Mouse (Mus musculus): ENCODE data around the gene Rai1. TPM values are rescaled to one million over a fixed set of nuclear protein-coding genes. Genes with fewer than 3 reads are reported as not detected.

The Rai1 gene
- total RNA-seq, 2 experiments from 2014 or later: 16.6 to 17.3 TPM

DNA sequence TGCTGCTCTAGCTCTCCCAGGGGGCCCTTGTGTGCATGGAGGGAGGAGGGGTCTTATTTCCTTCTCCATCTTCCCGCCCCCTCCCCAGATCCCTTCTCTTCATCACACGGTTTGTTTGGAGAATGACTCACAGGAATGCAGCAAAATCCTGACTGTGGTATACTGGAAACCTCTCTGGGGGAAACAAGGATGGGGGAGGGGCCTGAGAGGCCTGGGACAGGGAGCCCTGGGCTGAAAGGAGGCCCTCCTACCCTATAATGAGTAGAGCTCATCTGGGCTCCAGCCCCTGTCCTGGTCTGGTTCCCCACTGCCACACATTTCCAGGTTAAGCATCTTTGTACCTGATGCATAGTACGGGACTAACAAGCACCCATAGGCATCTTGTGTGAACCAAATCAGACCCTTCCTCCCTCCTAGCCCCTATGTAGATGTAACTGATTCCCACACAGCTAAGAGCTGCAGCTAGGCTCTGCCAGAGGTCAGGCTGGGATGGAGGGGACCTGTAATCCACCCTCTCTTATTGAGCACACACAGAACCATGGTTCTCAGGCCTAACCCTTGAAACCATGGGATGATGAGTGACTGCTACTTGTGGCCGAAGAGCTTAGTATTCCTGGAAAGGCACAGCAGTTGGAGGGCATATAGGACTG, 23.2 kb downstream of the Rai1 start:
- no peak for DNase-seq (ENCODE audit: low spot score)

DNA sequence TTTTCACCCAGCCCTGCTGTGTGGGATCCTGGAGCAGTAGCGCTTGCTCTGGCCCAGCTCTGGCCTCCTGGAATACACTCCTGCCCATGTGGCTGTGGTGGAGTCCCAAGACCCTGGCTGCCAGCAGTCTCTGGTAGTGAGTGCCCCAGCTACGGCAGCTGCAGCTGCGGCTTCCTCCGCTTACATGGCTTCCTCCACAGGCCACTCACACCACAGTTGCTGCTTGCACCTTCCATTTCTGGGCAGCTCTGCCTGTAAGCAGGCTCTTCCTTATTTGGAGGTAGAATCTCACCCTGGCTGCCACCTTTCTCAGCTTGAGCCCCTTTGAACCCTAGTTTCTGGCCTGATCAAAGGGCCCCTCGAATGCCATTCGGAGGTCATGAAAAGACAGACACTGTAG, 25.7 kb downstream of the Rai1 start:
- peak; percentile 24 for DNase-seq (ENCODE audit: low spot score)

DNA sequence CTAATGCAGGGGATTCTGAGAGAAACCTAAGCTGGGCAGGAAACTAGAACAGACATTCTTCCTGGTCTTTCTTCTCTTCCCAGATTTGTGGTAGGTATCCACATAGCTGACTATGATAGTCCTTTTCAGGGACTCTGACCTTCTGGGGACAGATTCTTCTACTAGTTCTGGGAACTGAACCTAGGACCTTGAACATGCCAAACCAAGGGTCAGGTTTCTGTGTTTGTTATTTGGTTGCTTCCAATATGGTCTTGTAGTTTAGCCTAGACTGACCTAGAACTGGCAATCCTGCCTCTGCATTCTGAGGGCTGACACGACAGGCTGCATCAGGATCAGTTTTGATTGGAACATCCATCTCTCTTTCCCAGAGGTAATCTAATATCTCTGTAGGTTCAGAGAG, 27.2 kb downstream of the Rai1 start:
- no peak for DNase-seq (ENCODE audit: low spot score)

DNA sequence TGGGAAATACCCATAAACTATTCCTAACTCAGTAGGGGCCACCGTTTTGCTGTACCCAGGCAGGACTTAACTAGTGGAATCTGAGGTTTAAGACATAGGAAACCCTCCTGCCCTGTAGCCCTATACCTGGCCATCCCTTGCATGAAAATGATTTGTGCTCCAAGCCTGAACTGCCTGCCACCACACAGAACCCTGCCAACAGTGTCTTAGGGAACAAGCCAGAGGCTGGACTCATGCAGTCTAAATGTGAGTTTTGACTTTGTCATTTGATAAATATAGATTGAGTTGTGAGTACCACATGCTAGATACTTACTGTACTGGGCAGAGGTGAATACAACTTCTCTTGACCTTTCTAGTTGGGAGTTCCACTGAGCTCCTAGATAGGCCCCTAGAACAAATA, 31.7 kb downstream of the Rai1 start:
- DNase-seq (ENCODE audit: low spot score): peak; percentile 74

DNA sequence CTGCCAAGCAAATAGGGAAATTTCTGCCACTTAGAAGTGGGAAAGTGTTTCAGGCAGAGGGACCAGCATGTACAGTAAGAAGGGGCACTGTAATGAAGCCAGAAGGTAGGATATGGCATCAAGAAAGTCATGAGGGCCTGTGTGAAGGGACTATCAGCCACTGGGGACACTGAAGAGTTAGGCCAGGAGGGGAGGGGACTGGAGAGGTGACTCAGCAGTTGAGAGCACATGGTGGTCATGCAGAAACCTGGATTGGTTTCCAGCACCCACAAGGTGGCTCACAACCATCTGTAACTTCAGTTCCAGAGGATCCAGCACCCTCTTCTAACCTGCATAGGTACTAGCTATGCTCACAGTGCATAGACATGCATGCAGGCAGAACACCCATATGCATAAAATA, 32.4 kb downstream of the Rai1 start:
- DNase-seq (ENCODE audit: low spot score): no peak

DNA sequence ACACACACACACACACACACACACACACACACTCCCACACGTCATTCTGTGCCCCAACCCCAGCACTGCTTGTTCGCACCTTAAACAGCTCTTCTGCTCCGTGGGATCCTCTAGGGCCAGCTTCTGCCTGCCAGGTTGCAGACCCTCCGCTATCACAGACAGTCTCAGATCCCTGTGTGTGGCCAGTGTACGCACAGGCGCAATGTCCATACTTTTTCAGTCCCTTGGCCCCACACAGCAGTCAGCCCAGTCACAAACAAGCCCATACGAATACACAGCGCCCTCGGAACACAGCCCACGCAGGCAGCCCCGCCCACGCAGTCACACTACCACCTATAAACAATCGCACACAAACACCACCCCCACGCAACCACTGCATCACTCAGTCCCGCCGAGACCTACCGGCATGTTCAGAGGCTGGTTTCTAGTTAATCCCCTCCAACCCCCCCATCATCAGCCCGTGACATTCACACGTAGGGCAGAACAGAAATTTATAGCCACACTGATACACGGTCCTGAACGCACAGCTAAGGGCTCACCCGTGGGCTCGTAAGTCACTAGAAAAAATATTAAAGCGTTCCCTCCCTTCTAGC, 34.4 kb downstream of the Rai1 start:
- no peak for DNase-seq (ENCODE audit: low spot score)

DNA sequence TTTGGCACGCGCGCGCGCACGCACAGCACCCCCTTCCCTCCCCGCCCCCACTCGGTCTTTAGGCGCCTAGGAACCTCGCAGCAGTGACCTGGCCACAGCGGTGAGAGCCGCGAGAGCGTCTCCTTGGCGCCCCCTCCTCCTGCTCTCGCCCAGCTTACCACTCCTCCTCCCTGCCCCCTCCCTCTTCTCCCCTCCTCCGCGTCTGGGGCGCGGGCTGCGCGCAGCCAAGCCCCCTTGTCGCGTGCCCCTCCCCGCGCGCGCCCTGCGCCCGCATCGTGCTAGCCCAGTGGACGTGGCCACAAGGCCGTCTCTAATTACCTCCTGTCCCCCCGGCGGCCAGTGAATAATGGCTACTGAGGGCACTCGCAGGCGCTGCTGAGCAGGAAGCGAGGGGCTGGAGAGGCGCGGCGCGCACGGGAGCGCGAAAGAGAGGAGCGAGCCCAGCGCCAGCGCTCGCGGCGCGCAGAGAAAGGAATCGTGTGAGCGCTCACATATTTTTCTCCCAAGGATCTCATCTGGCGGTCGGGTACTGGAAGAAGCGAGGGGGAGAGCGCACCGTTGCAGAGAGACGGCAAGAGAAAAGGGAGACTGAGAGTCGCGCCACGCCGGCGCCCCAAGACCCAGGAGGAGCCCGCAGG, 35.0 kb downstream of the Rai1 start:
- peak; percentile 43 for DNase-seq (ENCODE audit: low spot score)

DNA sequence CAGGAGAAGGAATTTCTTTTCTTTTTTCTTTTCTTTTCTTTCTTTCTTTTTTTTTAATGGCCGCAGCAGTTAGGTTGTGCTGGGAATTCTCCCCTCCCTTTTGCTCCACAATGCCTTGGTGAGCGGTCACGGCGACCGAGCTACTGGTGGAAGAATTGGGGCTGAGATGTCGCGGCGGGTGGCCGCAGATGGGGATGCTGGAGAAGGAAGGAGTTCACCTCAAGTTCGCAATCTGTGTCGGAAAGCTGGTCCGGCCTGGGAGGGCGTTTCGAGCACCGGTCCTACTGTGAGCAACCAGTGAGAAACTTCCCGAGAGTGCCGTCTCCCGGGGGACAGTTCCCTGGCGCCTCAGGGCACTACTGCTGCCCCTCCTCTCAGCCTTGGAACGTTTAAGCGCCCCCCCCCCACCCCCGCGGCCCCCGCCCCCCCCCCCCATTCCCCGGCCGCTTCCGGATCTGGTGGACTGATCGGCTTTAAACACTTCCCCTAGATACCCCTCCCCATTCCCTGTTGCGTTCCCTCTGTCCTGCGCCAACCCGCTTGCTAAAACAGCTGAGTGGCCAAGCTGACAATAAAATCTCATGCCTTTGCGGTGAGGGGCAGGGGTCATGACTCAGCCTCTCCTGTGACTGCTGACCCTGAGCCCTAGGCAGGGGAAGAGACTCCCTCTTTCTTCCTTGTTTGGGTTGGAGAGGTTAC, 35.9 kb downstream of the Rai1 start:
- no peak for DNase-seq (ENCODE audit: low spot score)

DNA sequence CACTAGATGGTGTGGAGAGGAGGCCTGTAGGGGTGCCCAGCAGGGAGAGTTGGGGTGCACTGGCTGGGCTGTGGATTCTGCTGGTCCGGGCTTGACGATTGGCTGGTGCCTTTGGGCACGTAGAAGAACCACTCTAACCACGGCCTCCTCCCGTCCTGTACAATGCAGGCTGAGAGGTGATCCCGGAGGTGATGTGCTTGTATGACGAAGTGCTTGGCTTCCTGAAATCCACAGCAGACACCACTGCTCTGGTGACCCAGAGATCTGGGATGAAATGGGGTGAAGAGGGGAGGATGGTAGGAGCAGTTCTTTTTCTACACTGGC, 36.4 kb downstream of the Rai1 start:
- no peak for DNase-seq (ENCODE audit: low spot score)

DNA sequence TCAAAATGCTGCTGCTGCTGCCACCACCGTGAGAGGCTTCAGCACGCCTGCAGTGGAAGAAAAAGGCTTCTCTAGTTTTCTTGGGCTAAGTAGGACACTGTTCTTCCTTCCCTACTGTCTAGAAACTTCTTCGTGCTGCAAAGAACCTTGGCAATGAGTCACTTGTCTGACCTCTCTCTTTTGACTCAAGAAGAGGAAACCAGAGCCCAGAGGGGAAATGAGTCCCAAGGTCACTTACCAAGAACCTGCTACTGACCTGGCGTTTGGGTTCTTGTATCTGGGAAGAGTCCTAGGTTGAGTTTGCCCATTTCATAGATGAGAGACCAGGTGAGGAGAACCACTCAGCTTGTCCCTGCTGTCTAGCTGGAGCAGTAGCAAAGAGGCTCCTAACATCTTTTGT, 38.3 kb downstream of the Rai1 start:
- no peak for DNase-seq (ENCODE audit: low spot score)

DNA sequence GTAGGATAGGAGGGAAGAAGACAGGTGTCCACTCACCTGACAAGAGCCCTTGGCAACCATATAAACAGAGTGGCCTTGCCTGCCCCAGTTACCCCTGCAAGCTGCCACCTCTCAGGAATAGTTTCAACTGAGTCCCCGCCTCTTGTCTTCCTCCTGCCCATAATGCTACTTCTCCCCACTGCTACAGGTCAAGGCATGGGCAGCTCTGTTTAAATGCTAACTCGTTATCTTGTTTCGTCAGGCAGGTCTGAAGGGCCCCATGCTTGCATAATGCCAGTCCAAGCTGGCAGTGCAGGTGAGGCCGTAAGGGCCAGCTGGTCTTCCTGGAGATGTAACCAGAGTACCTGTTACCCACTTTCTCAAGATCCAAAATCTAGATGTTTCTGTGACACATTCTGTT, 41.4 kb downstream of the Rai1 start:
- DNase-seq (ENCODE audit: low spot score): no peak

DNA sequence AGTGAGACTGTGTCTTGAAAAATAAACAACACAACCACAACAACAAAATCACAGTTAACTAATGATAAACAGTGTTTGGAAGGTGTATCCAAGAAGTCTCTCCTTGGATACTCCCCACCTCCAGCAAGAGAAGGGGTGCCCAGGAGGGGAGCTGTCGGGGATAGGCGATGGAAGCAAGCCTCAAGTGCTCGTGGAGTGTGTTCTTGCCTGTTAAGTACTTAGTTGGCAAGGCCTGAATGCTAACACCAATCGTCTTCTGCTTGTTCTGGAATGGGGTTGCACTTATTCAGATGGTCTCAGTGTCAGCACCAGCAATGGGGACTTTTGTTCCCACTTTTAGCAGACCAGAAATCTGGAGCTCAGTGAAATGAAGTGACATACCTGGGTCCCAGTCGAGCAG, 43.8 kb downstream of the Rai1 start:
- DNase-seq (ENCODE audit: low spot score): no peak

DNA sequence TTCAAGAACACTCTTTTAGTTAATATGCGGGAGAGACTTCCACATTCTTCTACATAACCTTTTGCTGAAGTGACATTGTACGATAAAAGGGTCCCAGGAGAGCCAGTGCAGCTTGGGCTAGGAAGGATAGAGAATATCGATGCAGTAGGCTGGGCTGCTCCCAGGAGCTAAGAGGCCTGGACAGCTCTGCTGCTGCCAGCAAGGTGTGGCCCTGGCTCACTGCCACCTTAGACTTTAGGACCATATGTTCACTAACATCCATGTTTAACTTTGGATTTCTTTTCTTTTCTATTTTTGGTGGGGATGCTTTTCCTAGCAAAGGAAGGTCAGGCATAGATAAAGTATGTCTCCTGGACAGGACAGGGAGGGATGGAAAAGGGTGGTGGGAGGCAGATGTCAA, 44.3 kb downstream of the Rai1 start:
- DNase-seq (ENCODE audit: low spot score): no peak

DNA sequence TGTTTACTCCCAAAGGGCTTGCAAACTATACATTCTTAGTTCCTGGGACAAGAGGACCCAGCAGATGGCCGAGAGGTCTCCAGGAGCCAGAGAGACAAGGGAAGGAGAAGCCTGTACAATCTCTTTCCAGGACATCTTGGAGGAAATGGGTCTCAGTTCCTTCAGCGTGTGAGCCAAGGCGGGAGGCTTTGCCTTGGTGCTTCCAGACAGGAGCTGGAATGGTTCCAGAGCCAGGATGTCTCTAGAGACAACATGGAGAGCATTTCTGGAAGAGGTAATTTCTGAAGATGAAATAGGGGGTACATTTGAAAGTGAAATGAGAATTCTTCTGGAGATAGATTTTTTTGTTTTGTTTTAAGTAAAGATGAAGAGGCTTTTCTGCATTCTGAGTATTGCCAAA, 45.9 kb downstream of the Rai1 start:
- DNase-seq (ENCODE audit: low spot score): no peak

DNA sequence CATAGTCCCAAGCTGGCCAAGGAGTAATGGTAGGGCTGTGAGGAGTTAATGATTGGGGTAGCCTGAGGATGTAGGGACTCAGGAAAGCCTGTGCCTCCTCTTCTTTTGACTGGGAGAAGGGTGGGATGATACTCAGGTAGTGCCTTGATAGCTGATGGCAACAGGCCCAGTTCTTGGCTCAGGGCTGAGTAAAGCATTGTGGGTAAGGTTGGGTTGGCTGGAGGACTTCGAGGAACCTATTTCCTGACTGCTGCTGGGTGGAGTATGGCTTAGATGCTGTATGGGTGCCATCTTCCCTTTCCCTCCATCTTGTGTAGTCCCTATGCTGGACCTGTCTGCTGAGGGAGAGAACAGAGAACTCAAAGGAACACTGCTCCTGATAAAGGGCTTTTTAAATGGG, 47.5 kb downstream of the Rai1 start:
- no peak for DNase-seq (ENCODE audit: low spot score)

DNA sequence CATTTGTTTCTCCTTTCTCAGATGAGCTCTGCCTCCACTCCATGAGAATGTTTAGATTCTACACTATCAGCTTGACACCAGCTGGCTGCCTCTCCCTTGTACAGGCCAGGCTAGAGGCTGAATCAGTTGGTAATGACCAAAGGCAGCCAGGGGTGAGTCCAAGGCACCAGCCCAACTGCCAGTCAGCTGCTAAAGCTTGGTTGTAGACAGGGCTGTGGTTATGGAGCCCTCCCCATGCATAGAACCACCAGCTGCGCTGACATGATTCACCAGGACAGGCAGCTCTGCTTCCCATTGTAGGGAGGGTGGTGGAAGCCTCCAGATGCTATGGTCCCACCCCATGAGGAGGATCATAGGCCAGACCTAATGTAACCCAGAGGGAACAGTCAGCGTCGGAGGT, 49.1 kb downstream of the Rai1 start:
- no peak for DNase-seq (ENCODE audit: low spot score)

DNA sequence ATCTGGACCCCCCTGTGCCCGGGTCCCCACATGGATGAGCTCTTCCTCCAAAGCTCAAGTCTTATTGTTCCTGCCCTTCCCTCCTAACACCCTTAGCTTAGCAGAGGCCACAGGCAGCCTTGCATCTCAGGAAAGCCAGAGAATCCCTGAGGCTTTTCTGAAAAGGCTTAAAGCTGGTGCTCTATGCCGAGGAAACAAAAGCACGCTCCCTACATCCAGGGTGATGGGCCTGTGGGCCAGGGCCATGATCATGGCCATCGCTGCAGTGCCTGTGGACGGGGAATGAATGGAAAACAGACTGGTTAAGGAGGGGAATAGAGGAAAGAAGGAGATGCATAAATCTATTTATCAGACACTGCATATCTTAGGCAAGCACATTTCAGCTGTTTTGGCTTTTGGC, 50.9 kb downstream of the Rai1 start:
- DNase-seq (ENCODE audit: low spot score): no peak

DNA sequence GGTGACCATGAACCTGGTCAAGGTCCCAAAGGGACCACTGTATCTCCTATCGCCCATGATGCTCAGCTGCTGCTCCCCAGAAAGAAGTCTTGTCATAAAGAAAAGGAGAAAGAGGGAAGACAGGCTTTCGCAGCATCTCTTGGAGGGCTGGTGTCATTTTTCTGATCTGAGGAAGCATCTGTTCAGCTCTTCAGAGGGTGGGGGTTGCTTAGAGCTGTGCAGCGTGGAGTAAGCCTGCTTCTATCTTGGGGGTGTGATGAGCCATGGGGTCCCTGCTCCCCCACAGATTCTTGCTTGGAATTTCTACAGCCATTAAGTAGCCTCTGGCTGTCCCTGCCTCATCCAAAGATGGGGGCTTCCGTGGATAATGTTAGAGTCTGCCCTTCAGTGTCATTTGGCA, 53.5 kb downstream of the Rai1 start:
- DNase-seq (ENCODE audit: low spot score): no peak

DNA sequence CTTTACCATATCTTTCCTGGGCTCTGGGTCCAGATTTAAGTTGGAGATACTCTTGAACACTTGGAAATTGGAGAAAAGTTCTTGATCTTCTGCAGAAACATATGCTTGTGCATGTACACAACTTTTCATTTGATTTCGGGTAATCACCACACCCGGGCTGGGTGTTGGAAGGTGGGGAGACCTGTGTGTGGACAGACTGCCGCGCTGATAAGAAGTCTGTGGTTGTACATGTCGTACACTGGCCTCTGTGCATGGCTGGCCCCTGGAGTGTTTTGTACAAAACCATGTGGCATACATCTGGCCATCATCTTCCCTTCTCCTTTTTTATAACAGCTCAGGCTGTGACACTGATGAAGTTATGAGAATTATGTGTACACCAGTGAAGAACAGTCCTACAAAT, 55.1 kb downstream of the Rai1 start:
- no peak for DNase-seq (ENCODE audit: low spot score)

DNA sequence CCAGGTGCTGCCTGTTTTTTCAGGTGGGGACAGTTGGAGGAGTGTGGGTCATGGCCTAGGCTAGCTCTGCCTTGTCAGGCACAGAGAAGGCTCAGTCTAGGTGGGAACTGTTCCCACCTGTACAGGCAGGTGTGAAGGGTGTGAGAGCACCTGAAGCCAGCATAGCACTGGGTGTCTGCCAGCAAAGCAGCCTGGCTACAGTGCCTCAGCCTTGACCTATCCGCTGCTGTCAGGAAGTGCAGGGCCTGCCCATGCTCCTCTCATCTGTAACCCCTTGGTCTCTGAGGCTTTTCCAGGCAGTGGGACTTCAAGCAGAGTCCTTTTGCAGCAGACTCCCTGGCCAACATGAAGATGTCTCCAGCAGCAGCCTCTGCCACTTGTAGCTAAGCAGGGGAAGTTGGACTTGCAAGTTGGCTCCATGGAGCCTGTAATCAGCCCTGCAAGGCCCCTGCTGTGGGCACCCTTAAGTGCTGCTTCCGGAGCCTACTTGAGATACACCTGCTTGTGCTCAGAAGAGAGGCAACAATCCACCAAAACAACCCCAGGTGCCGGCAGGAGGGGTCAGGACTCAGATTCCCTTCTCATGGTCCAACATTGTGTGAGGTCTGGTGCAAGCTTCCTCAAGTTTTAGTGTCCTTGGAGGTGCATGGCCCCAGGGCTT, 55.8 kb downstream of the Rai1 start:
- DNase-seq (ENCODE audit: low spot score): no peak

DNA sequence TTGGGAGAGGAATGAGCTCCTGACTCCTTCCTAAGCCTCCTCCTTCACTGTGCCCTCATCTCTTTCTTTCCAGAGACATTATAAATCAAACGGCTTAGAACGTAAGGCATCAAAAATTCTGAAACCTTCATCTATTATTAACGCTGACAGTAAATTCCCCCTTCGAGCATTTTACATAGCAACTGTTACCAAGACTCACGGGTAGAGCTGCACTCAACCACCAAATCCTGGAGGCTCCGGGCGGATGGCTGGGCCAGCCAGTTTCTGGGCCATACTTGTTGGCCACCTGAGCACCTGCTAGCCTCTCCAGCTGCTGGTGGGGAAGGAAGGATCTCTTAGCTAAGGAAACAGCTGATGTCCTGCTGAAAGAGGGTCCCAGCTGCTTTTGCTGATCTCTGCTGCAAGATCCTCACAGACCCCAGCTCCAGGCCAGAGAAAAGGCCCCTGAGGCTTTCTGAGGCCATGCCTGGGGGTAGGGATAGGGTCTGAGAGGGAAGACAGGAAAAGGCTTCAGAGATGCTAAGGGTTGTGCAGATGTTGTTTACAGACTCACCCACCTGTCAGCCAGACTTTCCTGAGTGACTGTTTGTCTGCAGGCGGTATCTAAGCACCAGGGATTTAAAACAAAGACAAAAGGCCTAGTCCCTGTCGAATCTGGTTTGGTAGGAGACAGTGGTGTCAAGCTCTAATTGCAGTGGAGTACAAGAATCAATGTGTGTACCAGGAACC, 56.5 kb downstream of the Rai1 start:
- DNase-seq (ENCODE audit: low spot score): no peak

DNA sequence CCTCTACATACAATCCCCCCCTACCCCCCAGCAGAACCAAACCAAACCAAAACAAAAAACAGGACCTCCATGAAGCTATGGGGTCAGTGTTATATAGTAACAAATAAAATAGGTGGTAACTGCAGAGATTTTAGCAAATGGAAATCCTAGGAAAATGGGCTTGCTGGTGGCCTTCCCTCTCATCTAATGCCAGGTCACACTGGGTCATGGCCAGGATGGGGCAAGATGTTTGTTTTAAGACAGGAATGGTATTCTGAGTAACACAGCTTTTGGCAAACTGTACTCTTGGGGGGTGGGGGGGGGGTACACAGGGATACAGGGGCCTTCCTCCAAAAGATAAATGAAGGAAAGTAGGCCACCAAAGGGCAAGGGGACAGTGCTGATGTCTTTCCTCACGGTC, 57.7 kb downstream of the Rai1 start:
- no peak for DNase-seq (ENCODE audit: low spot score)
